Mouse (Mus musculus) neural tube, embryonic 14.5 days (tissue): ENCODE measurements around the gene Zfp839. TPM values are rescaled to one million over a fixed set of nuclear protein-coding genes. Genes with fewer than 3 reads are reported as not detected.
A peak's percentile ranks its signal among the peaks of the same experiment; 100 is the strongest.

Source experiments
- ATAC-seq: fragments of 200-750 bp; cut with Nextera tagmentation; 2 replicates; pipeline ENCODE4 v1.8.0; 2017; ENCODE audit warnings: low read depth, mild to moderate bottlenecking, moderate TSS enrichment, moderate library complexity
- H3K27ac ChIP-seq: fragments of 300-500 bp; sonication (generic); 2 replicates; pipeline ENCODE4 v1.5.1; 2014; ENCODE audit warnings: low read depth, mild to moderate bottlenecking, control low read depth, low read length, moderate library complexity, mixed read lengths
- H3K27me3 ChIP-seq: fragments of 300-500 bp; sonication (generic); 2 replicates; pipeline ENCODE4 v1.6.1; 2014; ENCODE audit warnings: low read length; ENCODE audit not compliant: control insufficient read depth, insufficient read depth
- H3K36me3 ChIP-seq: fragments of 300-500 bp; sonication (generic); 2 replicates; pipeline ENCODE4 v1.6.1; 2014; ENCODE audit warnings: low read length, mixed read lengths; ENCODE audit not compliant: control insufficient read depth, insufficient read depth
- H3K4me1 ChIP-seq: fragments of 300-500 bp; sonication (generic); 2 replicates; pipeline ENCODE4 v1.6.1; 2014; ENCODE audit warnings: low read length; ENCODE audit not compliant: control insufficient read depth, insufficient read depth
- H3K4me2 ChIP-seq: fragments of 300-500 bp; sonication (generic); 2 replicates; pipeline ENCODE4 v1.6.1; 2014; ENCODE audit warnings: mild to moderate bottlenecking, low read depth, low read length, control low read depth
- H3K4me3 ChIP-seq: fragments of 300-500 bp; sonication (generic); 2 replicates; pipeline ENCODE4 v1.5.1; 2014; ENCODE audit warnings: low read depth, low read length, control low read depth, mixed read lengths
- H3K9ac ChIP-seq: fragments of 300-500 bp; sonication (generic); replicated peaks from 2 replicates; pipeline ENCODE4 v1.6.1; 2014; ENCODE audit warnings: low read depth, mild to moderate bottlenecking, control low read depth, low read length, mixed read lengths
- H3K9me3 ChIP-seq: fragments of 300-500 bp; sonication (generic); 2 replicates; pipeline ENCODE4 v1.6.1; 2016; ENCODE audit warnings: low read length; ENCODE audit not compliant: control insufficient read depth
- WGBS: fragments of 180-500 bp; shearing (Covaris S2); extraction: QIAGEN DNeasy Blood & Tissue Kit; methylation state at CpG from one replicate; pipeline ENCODE4 v1.1.7; 2014; 5-methylcytosine and 5-hydroxymethylcytosine counted together
- polyA plus RNA-seq: library from polyadenylated mRNA; unstranded; fragments of >200 nt; fragmentation: Nextera tagmentation; extraction: Ambion mirVana; gene quantifications from 2 replicates; pipeline ENCODE4 v1.2.1, GENCODE M21; 2014

Zfp839 gene
- polyA plus RNA-seq, 1 experiment from 2014 or later = 3.8 TPM

DNA sequence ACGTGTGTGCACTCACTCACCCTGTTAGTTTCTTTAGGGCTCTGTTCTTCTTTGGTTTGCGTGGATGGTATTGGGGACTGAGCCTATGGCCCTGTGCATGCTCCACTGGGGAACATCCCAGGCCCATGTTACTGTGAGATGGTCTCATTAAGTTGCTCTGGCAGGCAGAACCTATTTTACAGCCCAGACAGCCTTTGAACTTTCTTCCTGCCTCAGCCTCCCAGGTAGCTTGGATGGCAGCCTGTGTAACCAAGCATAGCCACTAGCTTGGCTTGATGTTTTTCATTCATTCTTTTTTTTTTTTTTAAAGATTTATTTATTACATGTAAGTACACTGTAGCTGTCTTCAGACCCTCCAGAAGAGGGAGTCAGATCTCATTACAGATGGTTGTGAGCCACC is 35.2 kb downstream of the Zfp839 start:
- no peaks in the 10 kb centered on the region for H3K27me3 ChIP-seq
- H3K9me3 ChIP-seq = no peaks in the 10 kb centered on the region
- H3K4me2 ChIP-seq = no peak overlapping the region
- H3K4me1 ChIP-seq = peaks cover 14% of the 10 kb centered on the region
- ATAC-seq = no peak
- no peak overlapping the region for H3K9ac ChIP-seq
- peaks cover 6% of the 10 kb centered on the region; the same call in 1 of the 2 replicates for H3K36me3 ChIP-seq
- 98% methylated on average over 2 of the region's 2 CpGs for WGBS
- no peak overlapping the region for H3K4me3 ChIP-seq
- no peak overlapping the region for H3K27ac ChIP-seq

GRCm38 (mm10) chr12:110888106-110888505 is 38.1 kb downstream of the Zfp839 start:
- ATAC-seq = no peak
- 53% methylated on average over 12 of the region's 12 CpGs for WGBS

DNA sequence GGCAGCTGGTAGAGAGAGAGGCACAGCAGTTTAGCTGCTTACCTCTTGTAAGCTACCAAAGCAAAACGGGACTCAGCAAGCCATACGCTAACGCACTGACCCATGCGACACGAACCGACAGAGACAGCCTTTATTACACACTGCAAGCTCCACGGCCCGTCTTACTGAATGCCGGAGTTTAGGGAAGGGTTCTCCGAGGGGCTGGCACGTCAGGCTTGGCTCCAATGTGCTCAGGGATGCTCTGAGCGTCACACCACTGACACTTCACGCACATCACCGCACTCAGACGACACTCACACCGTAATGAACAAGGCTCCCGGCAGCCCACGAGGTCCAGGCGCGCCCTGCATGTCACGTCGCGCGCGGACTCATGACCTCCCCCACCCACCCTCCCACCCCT is 38.6 kb downstream of the Zfp839 start:
- ATAC-seq = no peak; the same call in none of the 2 replicates

More at GRCm38 (mm10) chr12:110888106-110888505, 38.1 kb downstream of the Zfp839 start:
- Histone ChIP-seq H3K9ac (peak overlapping the region; percentile 72), H3K36me3 (no peaks in the 10 kb centered on the region), H3K4me1 (peaks cover 15% of the 10 kb centered on the region), H3K4me3 (peak overlapping the region; percentile 45), H3K4me2 (peak overlapping the region; percentile 96), H3K27me3 (no peaks in the 10 kb centered on the region), H3K27ac (no peak overlapping the region), H3K9me3 (no peaks in the 10 kb centered on the region)

DNA sequence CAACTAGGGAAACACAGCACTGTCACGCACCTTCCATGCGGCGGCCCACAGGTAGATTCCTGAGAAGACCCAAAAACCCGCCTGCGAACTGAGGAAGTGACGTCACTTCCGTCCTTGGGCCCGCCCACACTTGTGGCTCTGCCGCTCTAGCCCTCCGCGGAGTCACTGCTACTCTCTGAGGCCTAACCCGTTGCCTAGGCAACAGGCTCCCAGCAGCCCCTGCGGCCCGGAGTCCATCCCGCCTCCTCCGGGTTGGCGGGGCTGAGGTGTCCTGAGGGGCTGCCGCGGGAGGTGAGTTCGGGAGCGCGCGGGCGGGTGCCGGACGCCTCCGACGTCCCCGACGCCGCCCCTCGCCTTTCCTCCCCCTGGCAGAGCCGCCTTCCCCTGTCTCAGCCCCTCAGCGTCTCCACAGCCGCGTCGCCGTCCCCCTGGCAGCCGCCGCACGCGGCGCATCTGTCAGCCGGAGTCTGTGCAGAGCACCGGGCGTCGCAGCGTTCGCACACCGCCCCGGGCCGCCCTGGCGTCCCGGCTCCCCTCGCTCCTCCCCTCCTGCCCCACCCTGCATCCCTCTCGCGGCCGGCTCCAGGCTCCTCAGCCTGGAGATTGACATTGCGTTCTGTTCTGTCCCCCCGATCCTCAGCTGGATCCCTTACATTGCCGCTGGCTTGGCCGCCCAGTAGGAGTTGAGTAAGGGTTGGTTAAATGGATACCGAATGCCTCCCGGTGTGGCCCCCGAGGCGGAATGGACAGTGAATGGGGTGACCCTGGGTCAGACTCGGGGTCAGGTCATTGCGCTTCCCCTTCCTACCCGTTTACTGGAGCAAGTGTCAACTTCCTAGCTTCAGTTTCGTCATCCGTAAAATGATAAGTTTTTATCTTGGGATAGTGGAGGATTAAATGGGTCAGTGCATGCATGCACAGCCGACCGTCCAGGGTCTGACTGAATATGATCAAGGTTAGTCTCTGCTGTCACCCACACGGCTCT is 39.3 kb downstream of the Zfp839 start, which contains the start of the genes Cinp and Tecpr2:
TSS of gene Cinp (minus strand) at position 110 of the 985 bp plus-strand sequence.
TSS of gene Tecpr2 (plus strand) at position 229 of the 985 bp plus-strand sequence.
- Histone ChIP-seq H3K4me2 (peak within 1 kb of the TSS; percentile 96), H3K9me3 (no peaks in the 10 kb centered on the region), H3K4me1 (peaks cover 15% of the 10 kb centered on the region), H3K27ac (peak within 1 kb of the TSS; percentile 88), H3K9ac (peak within 1 kb of the TSS; percentile 72), H3K4me3 (peak within 1 kb of the TSS; percentile 45), H3K36me3 (no peaks in the 10 kb centered on the region), H3K27me3 (no peaks in the 10 kb centered on the region)
- WGBS = under 1% methylated on average over 71 of the region's 74 CpGs
- ATAC-seq = peak; percentile 99

More for the DNA sequence above, 38.6 kb downstream of the Zfp839 start:
- H3K4me1 ChIP-seq = peaks cover 15% of the 10 kb centered on the region
- H3K27me3 ChIP-seq = no peaks in the 10 kb centered on the region
- no peak overlapping the region for H3K27ac ChIP-seq
- under 1% methylated on average over 25 of the region's 25 CpGs for WGBS
- H3K9me3 ChIP-seq = no peaks in the 10 kb centered on the region
- H3K4me2 ChIP-seq = peak overlapping the region; percentile 96
- H3K4me3 ChIP-seq = peak overlapping the region; percentile 45
- H3K36me3 ChIP-seq = no peaks in the 10 kb centered on the region
- H3K9ac ChIP-seq = peak overlapping the region; percentile 72

GRCm38 (mm10) chr12:110891887-110892286 is 41.8 kb downstream of the Zfp839 start:
- no peak overlapping the region for H3K27ac ChIP-seq
- WGBS = 95% methylated on average over 1 of the region's 1 CpGs
- no peak for ATAC-seq
- H3K4me3 ChIP-seq = no peak overlapping the region
- no peak overlapping the region for H3K4me2 ChIP-seq
- H3K27me3 ChIP-seq = no peaks in the 10 kb centered on the region
- no peaks in the 10 kb centered on the region for H3K9me3 ChIP-seq
- H3K4me1 ChIP-seq = peaks cover 15% of the 10 kb centered on the region
- no peaks in the 10 kb centered on the region for H3K36me3 ChIP-seq
- H3K9ac ChIP-seq = no peak overlapping the region

- no peak overlapping the region for H3K4me3 ChIP-seq
- H3K36me3 ChIP-seq = no peaks in the 10 kb centered on the region
- H3K9ac ChIP-seq = no peak overlapping the region
- H3K9me3 ChIP-seq = no peaks in the 10 kb centered on the region
- no peak overlapping the region for H3K27ac ChIP-seq
- no peaks in the 10 kb centered on the region for H3K27me3 ChIP-seq
- no peak for ATAC-seq
- H3K4me2 ChIP-seq = no peak overlapping the region
- 80% methylated on average over 4 of the region's 4 CpGs for WGBS
- no peaks in the 10 kb centered on the region for H3K4me1 ChIP-seq
Observed at GRCm38 (mm10) chr12:110902106-110902505, 52.1 kb downstream of the Zfp839 start.

DNA sequence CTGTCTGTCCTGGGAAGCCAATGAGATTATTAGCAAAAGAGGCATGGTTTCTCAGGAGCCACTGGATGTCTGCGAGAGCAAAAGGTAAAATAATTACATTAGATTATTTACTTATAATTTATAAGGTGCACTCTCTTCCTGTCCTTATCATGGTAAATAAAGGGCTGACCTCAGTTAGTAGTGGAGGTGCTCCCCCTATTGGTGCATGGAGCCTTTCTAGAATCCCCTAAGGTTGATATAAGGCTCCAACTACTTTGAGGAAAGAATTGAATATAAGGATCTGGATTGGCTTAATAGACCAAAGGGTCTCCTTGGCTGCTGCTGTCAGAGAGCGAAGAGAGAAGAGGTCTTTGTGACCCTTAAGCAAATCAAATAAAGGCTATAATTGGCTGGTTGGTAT is 53.5 kb downstream of the Zfp839 start:
- Histone ChIP-seq H3K4me2 (no peak overlapping the region), H3K9me3 (no peaks in the 10 kb centered on the region), H3K4me3 (no peak overlapping the region), H3K27me3 (no peaks in the 10 kb centered on the region), H3K36me3 (no peaks in the 10 kb centered on the region), H3K9ac (no peak overlapping the region), H3K4me1 (no peaks in the 10 kb centered on the region), H3K27ac (no peak overlapping the region)
- WGBS = 97% methylated on average over 2 of the region's 2 CpGs
- ATAC-seq = no peak

- Histone ChIP-seq H3K27me3 (no peaks in the 10 kb centered on the region), H3K4me1 (no peaks in the 10 kb centered on the region), H3K9ac (no peak overlapping the region), H3K27ac (no peak overlapping the region), H3K9me3 (no peaks in the 10 kb centered on the region), H3K36me3 (no peaks in the 10 kb centered on the region), H3K4me3 (no peak overlapping the region), H3K4me2 (no peak overlapping the region)
- 84% methylated on average over 3 of the region's 3 CpGs for WGBS
- ATAC-seq = no peak
Observed at GRCm38 (mm10) chr12:110907845-110908244, 57.8 kb downstream of the Zfp839 start.

DNA sequence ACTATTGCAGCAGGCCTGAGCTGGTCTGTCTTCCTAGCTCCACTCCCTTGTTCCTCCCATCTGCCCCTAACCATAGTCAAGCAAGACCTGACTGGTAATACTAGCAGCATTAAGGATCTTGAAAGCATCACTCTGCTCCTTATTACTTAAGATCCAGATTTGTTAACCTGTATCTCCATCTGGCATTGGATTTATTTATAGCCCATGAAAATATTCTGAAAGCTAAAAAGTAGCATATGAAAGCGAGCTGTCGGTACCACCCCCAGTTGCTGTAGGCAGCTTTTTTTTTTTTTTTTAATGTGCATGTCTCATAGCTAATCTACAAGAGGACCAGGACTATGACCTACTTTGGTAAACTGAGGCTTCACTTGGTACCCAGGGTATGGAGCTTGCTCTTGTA is 59.9 kb downstream of the Zfp839 start:
- no peak overlapping the region for H3K4me2 ChIP-seq
- H3K9me3 ChIP-seq = no peaks in the 10 kb centered on the region
- H3K4me3 ChIP-seq = no peak overlapping the region
- H3K4me1 ChIP-seq = no peaks in the 10 kb centered on the region
- 90% methylated on average over 2 of the region's 2 CpGs for WGBS
- ATAC-seq = no peak
- H3K36me3 ChIP-seq = 0 out of 2 replicates have a peak, but pooled peaks cover 4% of the 10 kb centered on the region
- H3K27ac ChIP-seq = no peak overlapping the region
- H3K9ac ChIP-seq = no peak overlapping the region
- H3K27me3 ChIP-seq = no peaks in the 10 kb centered on the region
